Mouse (Mus musculus) hindbrain, embryonic 10.5 days (tissue): Measurements from ENCODE around the gene Epsti1. TPM values are rescaled to one million over a fixed set of nuclear protein-coding genes. Genes with fewer than 3 reads are reported as not detected.
A peak's percentile ranks its signal among the peaks of the same experiment; 100 is the strongest.

Experiments used
- DNase-seq: peaks from one replicate; pipeline ENCODE4 v3.0.0-alpha.2; 2017; ENCODE audit warnings: low spot score
- H3K27ac ChIP-seq: fragments of 300-500 bp; sonication (generic); 2 replicates; pipeline ENCODE4 v1.5.1; 2016; ENCODE audit warnings: mild to moderate bottlenecking, moderate library complexity
- H3K27me3 ChIP-seq: fragments of 300-500 bp; sonication (generic); 2 replicates; pipeline ENCODE4 v1.6.1; 2016; ENCODE audit warnings: mild to moderate bottlenecking; ENCODE audit not compliant: poor library complexity, insufficient read depth, severe bottlenecking
- H3K36me3 ChIP-seq: fragments of 300-500 bp; sonication (generic); 2 replicates; pipeline ENCODE4 v1.6.1; 2016; ENCODE audit warnings: mild to moderate bottlenecking, moderate library complexity
- H3K4me1 ChIP-seq: fragments of 300-500 bp; sonication (generic); replicated peaks from 2 replicates; pipeline ENCODE4 v1.6.1; 2016; ENCODE audit warnings: mild to moderate bottlenecking
- H3K4me3 ChIP-seq: fragments of 300-500 bp; sonication (generic); 2 replicates; pipeline ENCODE4 v1.5.1; 2016; ENCODE audit warnings: mild to moderate bottlenecking, moderate library complexity
- H3K9me3 ChIP-seq: fragments of 300-500 bp; sonication (generic); 2 replicates; pipeline ENCODE4 v1.6.1; 2016; ENCODE audit warnings: mild to moderate bottlenecking, moderate library complexity
- WGBS: fragments of 180-500 bp; shearing (Covaris S2); methylation state at CpG from one replicate; pipeline ENCODE4 v1.1.7; 2016; 5-methylcytosine and 5-hydroxymethylcytosine counted together
- polyA plus RNA-seq: library from polyadenylated mRNA; unstranded; fragments of >200 nt; fragmentation: Nextera tagmentation; extraction: Ambion mirVana; gene quantifications from 2 replicates; pipeline ENCODE4 v1.2.1, GENCODE M21; 2016

Gene Epsti1
- polyA plus RNA-seq, 1 experiment from 2014 or later, result 0.18 TPM

- H3K4me1 ChIP-seq, result no peaks in the 10 kb centered on the region
- H3K27ac ChIP-seq, result no peak overlapping the region
- no peak for DNase-seq
- H3K9me3 ChIP-seq, result no peaks in the 10 kb centered on the region
- no peak overlapping the region for H3K4me3 ChIP-seq
- no peaks in the 10 kb centered on the region for H3K36me3 ChIP-seq
- 82% methylated on average over 6 of the region's 6 CpGs for WGBS
- H3K27me3 ChIP-seq, result no peaks in the 10 kb centered on the region
Observed at GRCm38 (mm10) chr14:77974221-77974620, 70.2 kb downstream of the Epsti1 start.

- Histone ChIP-seq H3K9me3 (no peaks in the 10 kb centered on the region), H3K4me3 (no peak overlapping the region), H3K4me1 (no peaks in the 10 kb centered on the region), H3K27me3 (no peaks in the 10 kb centered on the region), H3K27ac (no peak overlapping the region), H3K36me3 (no peaks in the 10 kb centered on the region)
- WGBS, result 89% methylated on average over 8 of the region's 8 CpGs
- DNase-seq, result no peak
Observed at GRCm38 (mm10) chr14:77975702-77976101, 71.7 kb downstream of the Epsti1 start.

- H3K4me1 ChIP-seq, result no peaks in the 10 kb centered on the region
- H3K36me3 ChIP-seq, result no peaks in the 10 kb centered on the region
- H3K27ac ChIP-seq, result no peak overlapping the region
- DNase-seq, result no peak
- H3K27me3 ChIP-seq, result no peaks in the 10 kb centered on the region
- WGBS, result 87% methylated on average over 5 of the region's 5 CpGs
- H3K4me3 ChIP-seq, result no peak overlapping the region
- H3K9me3 ChIP-seq, result no peaks in the 10 kb centered on the region
Observed at GRCm38 (mm10) chr14:77981516-77981915, 77.5 kb downstream of the Epsti1 start.

GRCm38 (mm10) chr14:77997731-77998130 is 93.7 kb downstream of the Epsti1 start:
- Histone ChIP-seq H3K4me1 (no peaks in the 10 kb centered on the region), H3K36me3 (no peaks in the 10 kb centered on the region), H3K27me3 (no peaks in the 10 kb centered on the region), H3K27ac (no peak overlapping the region), H3K4me3 (no peak overlapping the region), H3K9me3 (no peaks in the 10 kb centered on the region)
- no peak for DNase-seq

- Histone ChIP-seq H3K9me3 (no peaks in the 10 kb centered on the region), H3K4me1 (0 out of 2 replicates have a peak, but pooled peaks cover 4% of the 10 kb centered on the region), H3K4me3 (no peak overlapping the region), H3K27me3 (no peaks in the 10 kb centered on the region), H3K27ac (no peak overlapping the region), H3K36me3 (no peaks in the 10 kb centered on the region)
- 86% methylated on average over 4 of the region's 4 CpGs for WGBS
- no peak for DNase-seq
Observed at GRCm38 (mm10) chr14:78004486-78004885, 100.4 kb downstream of the Epsti1 start.

- DNase-seq, result peak; percentile 19
Observed at GRCm38 (mm10) chr14:78008019-78008418, 104.0 kb downstream of the Epsti1 start.

GRCm38 (mm10) chr14:78011808-78012207 is 107.8 kb downstream of the Epsti1 start:
- Histone ChIP-seq H3K27ac (no peak overlapping the region), H3K9me3 (no peaks in the 10 kb centered on the region), H3K27me3 (no peaks in the 10 kb centered on the region), H3K36me3 (no peaks in the 10 kb centered on the region), H3K4me3 (no peak overlapping the region), H3K4me1 (0 out of 2 replicates have a peak, but pooled peaks cover 4% of the 10 kb centered on the region)
- no peak for DNase-seq
- 72% methylated on average over 10 of the region's 10 CpGs for whole genome bisulfite sequencing

More at GRCm38 (mm10) chr14:78008019-78008418, 104.0 kb downstream of the Epsti1 start:
- Histone ChIP-seq H3K36me3 (no peaks in the 10 kb centered on the region), H3K27ac (no peak overlapping the region), H3K4me1 (0 out of 2 replicates have a peak, but pooled peaks cover 4% of the 10 kb centered on the region), H3K9me3 (no peaks in the 10 kb centered on the region), H3K4me3 (no peak overlapping the region), H3K27me3 (no peaks in the 10 kb centered on the region)
- 26% methylated on average over 6 of the region's 6 CpGs for WGBS

GRCm38 (mm10) chr14:78015540-78016321 is 111.7 kb downstream of the Epsti1 start:
- H3K9me3 ChIP-seq, result no peaks in the 10 kb centered on the region
- no peak for DNase-seq
- no peak overlapping the region for H3K27ac ChIP-seq
- peaks cover 5% of the 10 kb centered on the region; the same call in 1 of the 2 replicates for H3K27me3 ChIP-seq
- H3K36me3 ChIP-seq, result no peaks in the 10 kb centered on the region
- H3K4me3 ChIP-seq, result no peak overlapping the region
- H3K4me1 ChIP-seq, result peaks cover 9% of the 10 kb centered on the region
- 78% methylated on average over 7 of the region's 7 CpGs for WGBS

GRCm38 (mm10) chr14:78016398-78016797 is 112.4 kb downstream of the Epsti1 start:
- Histone ChIP-seq H3K27ac (no peak overlapping the region), H3K36me3 (no peaks in the 10 kb centered on the region), H3K4me1 (peaks cover 9% of the 10 kb centered on the region), H3K4me3 (no peak overlapping the region), H3K9me3 (no peaks in the 10 kb centered on the region), H3K27me3 (peaks cover 5% of the 10 kb centered on the region; the same call in 1 of the 2 replicates)
- 87% methylated on average over 4 of the region's 4 CpGs for WGBS
- no peak for DNase-seq

GRCm38 (mm10) chr14:78019935-78020334 is 115.9 kb downstream of the Epsti1 start:
- peaks cover 5% of the 10 kb centered on the region; the same call in 1 of the 2 replicates for H3K27me3 ChIP-seq

GRCm38 (mm10) chr14:78038876-78039275 is 134.8 kb downstream of the Epsti1 start:
- Histone ChIP-seq H3K36me3 (no peaks in the 10 kb centered on the region), H3K27ac (no peak overlapping the region), H3K4me3 (no peak overlapping the region), H3K27me3 (no peaks in the 10 kb centered on the region; the same call in 1 of the 2 replicates), H3K9me3 (no peaks in the 10 kb centered on the region), H3K4me1 (no peaks in the 10 kb centered on the region)
- 84% methylated on average over 8 of the region's 8 CpGs for WGBS
- no peak for DNase-seq

More at GRCm38 (mm10) chr14:78019935-78020334, 115.9 kb downstream of the Epsti1 start:
- 47% methylated on average over 8 of the region's 8 CpGs for WGBS
- Histone ChIP-seq H3K9me3 (no peaks in the 10 kb centered on the region), H3K4me3 (no peak overlapping the region), H3K4me1 (peaks cover 9% of the 10 kb centered on the region), H3K36me3 (no peaks in the 10 kb centered on the region), H3K27ac (no peak overlapping the region)
- no peak for DNase-seq

- no peaks in the 10 kb centered on the region for H3K4me1 ChIP-seq
- H3K27me3 ChIP-seq, result no peaks in the 10 kb centered on the region; the same call in 1 of the 2 replicates
- no peaks in the 10 kb centered on the region for H3K36me3 ChIP-seq
- H3K4me3 ChIP-seq, result no peak overlapping the region
- DNase-seq, result no peak
- WGBS, result 84% methylated on average over 6 of the region's 6 CpGs
- no peaks in the 10 kb centered on the region for H3K9me3 ChIP-seq
- no peak overlapping the region for H3K27ac ChIP-seq
Observed at GRCm38 (mm10) chr14:78040643-78041042, 136.6 kb downstream of the Epsti1 start.

- Histone ChIP-seq H3K4me1 (no peaks in the 10 kb centered on the region), H3K27me3 (no peaks in the 10 kb centered on the region; the same call in 1 of the 2 replicates), H3K27ac (no peak overlapping the region), H3K9me3 (no peaks in the 10 kb centered on the region), H3K36me3 (no peaks in the 10 kb centered on the region), H3K4me3 (no peak overlapping the region)
- WGBS, result 83% methylated on average over 11 of the region's 11 CpGs
- no peak for DNase-seq
Observed at GRCm38 (mm10) chr14:78041886-78042526, 138.0 kb downstream of the Epsti1 start.
